ENCODE assay signal across 1 mouse cellular context in the genomic region with DNA sequence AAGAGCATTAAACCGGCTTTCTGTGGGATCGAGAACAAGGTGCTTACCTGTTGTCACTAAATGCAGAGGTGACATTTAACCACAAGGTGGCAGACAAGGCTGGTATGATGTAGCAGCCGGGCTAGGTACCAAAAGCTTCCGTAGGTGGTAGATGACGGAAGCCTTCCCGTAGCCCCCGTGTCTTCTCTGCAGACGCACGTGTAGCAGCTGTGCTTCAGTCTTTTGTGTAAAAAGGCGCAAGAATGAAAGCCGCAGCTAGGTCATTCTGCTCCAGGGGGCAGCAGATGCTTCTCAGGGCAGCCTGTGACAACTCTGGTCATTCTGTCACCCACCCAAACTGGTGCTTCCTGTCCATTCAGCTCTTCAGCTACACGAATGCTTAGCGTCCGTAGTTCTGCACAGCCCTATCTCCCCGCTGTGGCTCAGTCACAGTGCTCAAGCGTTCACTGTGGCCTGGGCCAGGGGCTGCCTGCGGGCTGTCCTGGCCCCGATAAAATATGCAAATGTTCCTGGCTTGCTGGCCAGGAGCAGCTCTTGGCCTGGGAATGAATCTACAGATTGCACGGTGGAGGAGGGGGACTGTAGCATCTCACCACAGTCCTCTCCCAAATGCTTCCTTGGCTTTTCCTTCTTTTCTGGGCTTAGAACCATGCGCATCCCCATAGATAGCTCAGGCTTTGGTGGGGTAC.
TF ChIP-seq lines count a peak whose summit lies in the region.

No protein-coding gene starts in this region.

TF ChIP-seq in CH12.LX, 34 proteins besides CTCF, POLR2A, EP300 and RAD21 (continued from another document):
- TF ChIP-seq MYC (IDR thresholded peaks at IDR 0.05; ENCODE audit: low read depth, low read length) = peak; percentile 75; the same call in 1 of the 2 replicates
- TF ChIP-seq NELFE (IDR thresholded peaks at IDR 0.05; ENCODE audit: low read depth, low read length) = no peak
